Mouse (Mus musculus) left cerebral cortex, adult 2 months (tissue): ENCODE results near the gene Aldh1a2. TPM values are rescaled to one million over a fixed set of nuclear protein-coding genes. Genes with fewer than 3 reads are reported as not detected.

ENCODE experiments used
- DNase-seq, 2 experiments: peaks; one replicate each; pipeline ENCODE4 v3.0.0; 2021 to 2022; ENCODE audit warnings: low spot score in 2 of 2, mixed read lengths in 1 of 2; ENCODE audit errors: extremely low spot score in 1 of 2
- H3K27ac ChIP-seq: fragments of 200-600 bp; 2 replicates; pipeline ENCODE4 v1.8.1; 2022
- H3K4me3 ChIP-seq: fragments of 200-600 bp; 2 replicates; pipeline ENCODE4 v1.8.1; 2022
- CTCF ChIP-seq: fragments of 200-600 bp; IDR thresholded peaks from 2 replicates; pipeline ENCODE4 v1.8.1; 2022; ENCODE audit warnings: antibody characterized with exemption, mild to moderate bottlenecking, moderate library complexity
- intact Hi-C: fragments of 180-260 bp; cut with DNase I; formaldehyde crosslinking; loops from one replicate; pipeline ENCODE4 v1.15.1; 2025
- total RNA-seq, 2 experiments: library from RNA; stranded (reverse); gene quantifications; 2 replicates each; pipeline ENCODE4 v1.2.3; 2021

Gene Aldh1a2
- total RNA-seq, 2 experiments from 2014 or later = 9.6 to 12.0 TPM

GRCm38 (mm10) chr9:71216996-71217792 is 1.6 kb downstream of the Aldh1a2 start:
- Histone ChIP-seq H3K4me3 (no peak overlapping the region), H3K27ac (no peak overlapping the region)
- DNase-seq = no peak
- no peak for TF ChIP-seq CTCF
- intact Hi-C loops = loop anchor here (10.0 kb wide), 4 partner anchors 138 to 1462 kb away; no protein-coding TSS in a partner anchor

GRCm38 (mm10) chr9:71217793-71218095 is 2.2 kb downstream of the Aldh1a2 start:
- no peak for TF ChIP-seq CTCF
- intact Hi-C loops = loop anchor here (10.0 kb wide), 4 partner anchors 137 to 1463 kb away; no protein-coding TSS in a partner anchor
- no peak for DNase-seq
- Histone ChIP-seq H3K4me3 (no peak overlapping the region), H3K27ac (no peak overlapping the region)

GRCm38 (mm10) chr9:71219161-71219560 is 3.6 kb downstream of the Aldh1a2 start:
- DNase-seq = no peak
- no peak overlapping the region for H3K4me3 ChIP-seq
- TF ChIP-seq CTCF = no peak
- intact Hi-C loops = loop anchor here (10.0 kb wide), 4 partner anchors 136 to 1464 kb away; no protein-coding TSS in a partner anchor
- no peak overlapping the region for H3K27ac ChIP-seq

- no peak overlapping the region for H3K4me3 ChIP-seq
- DNase-seq = no peak
- TF ChIP-seq CTCF = no peak
- intact Hi-C loops = no loop called here
- H3K27ac ChIP-seq = no peak overlapping the region
Measured at GRCm38 (mm10) chr9:71220401-71220800, 4.8 kb downstream of the Aldh1a2 start.

- DNase-seq = no peak
- H3K4me3 ChIP-seq = no peak overlapping the region
- intact Hi-C loops = no loop called here
- no peak overlapping the region for H3K27ac ChIP-seq
- no peak for TF ChIP-seq CTCF
Measured at GRCm38 (mm10) chr9:71227226-71227970, 11.8 kb downstream of the Aldh1a2 start.

- DNase-seq = no peak
- Histone ChIP-seq H3K27ac (no peak overlapping the region), H3K4me3 (no peak overlapping the region)
- TF ChIP-seq CTCF = no peak
- intact Hi-C loops = no loop called here
Measured at GRCm38 (mm10) chr9:71230011-71230410, 14.4 kb downstream of the Aldh1a2 start.

GRCm38 (mm10) chr9:71236540-71236939 is 21.0 kb downstream of the Aldh1a2 start:
- no peak for DNase-seq
- Histone ChIP-seq H3K27ac (no peak overlapping the region), H3K4me3 (no peak overlapping the region)
- TF ChIP-seq CTCF = no peak
- intact Hi-C loops = no loop called here

GRCm38 (mm10) chr9:71239926-71240325 is 24.3 kb downstream of the Aldh1a2 start:
- no peak overlapping the region for H3K27ac ChIP-seq
- no peak for DNase-seq
- intact Hi-C loops = no loop called here
- H3K4me3 ChIP-seq = no peak overlapping the region
- TF ChIP-seq CTCF = no peak

- intact Hi-C loops = no loop called here
- no peak overlapping the region for H3K27ac ChIP-seq
- no peak for TF ChIP-seq CTCF
- H3K4me3 ChIP-seq = no peak overlapping the region
- no peak for DNase-seq
Measured at GRCm38 (mm10) chr9:71241515-71242411, 26.2 kb downstream of the Aldh1a2 start.

GRCm38 (mm10) chr9:71242412-71242781 is 26.8 kb downstream of the Aldh1a2 start:
- no peak for TF ChIP-seq CTCF
- Histone ChIP-seq H3K27ac (no peak overlapping the region), H3K4me3 (no peak overlapping the region)
- intact Hi-C loops = no loop called here
- no peak for DNase-seq

GRCm38 (mm10) chr9:71254380-71254779 is 38.8 kb downstream of the Aldh1a2 start:
- H3K4me3 ChIP-seq = no peak overlapping the region
- TF ChIP-seq CTCF = no peak
- H3K27ac ChIP-seq = no peak overlapping the region
- intact Hi-C loops = no loop called here
- DNase-seq = no peak

GRCm38 (mm10) chr9:71262711-71263110 is 47.1 kb downstream of the Aldh1a2 start:
- intact Hi-C loops = no loop called here
- no peak overlapping the region for H3K27ac ChIP-seq
- DNase-seq = no peak
- no peak for TF ChIP-seq CTCF
- no peak overlapping the region for H3K4me3 ChIP-seq
